Mouse (Mus musculus) stomach, postnatal 0 days (tissue): ENCODE measurements around the gene Kif1c. TPM values are rescaled to one million over a fixed set of nuclear protein-coding genes. Genes with fewer than 3 reads are reported as not detected.

Experiments used
- ATAC-seq: fragments of 200-750 bp; cut with Nextera tagmentation; 2 replicates; pipeline ENCODE4 v1.8.0; 2017; ENCODE audit not compliant: low FRiP score, low TSS enrichment
- DNase-seq: peaks from one replicate; pipeline ENCODE4 v3.0.0-alpha.2; 2016; ENCODE audit warnings: low spot score
- H3K27ac ChIP-seq: fragments of 300-500 bp; sonication (generic); replicated peaks from 2 replicates; pipeline ENCODE4 v1.5.1; 2014; ENCODE audit warnings: mild to moderate bottlenecking, control low read depth
- H3K27me3 ChIP-seq: fragments of 300-500 bp; sonication (generic); 2 replicates; pipeline ENCODE4 v1.6.1; 2014; ENCODE audit warnings: low read length; ENCODE audit not compliant: control insufficient read depth, insufficient read depth
- H3K36me3 ChIP-seq: fragments of 300-500 bp; sonication (generic); 2 replicates; pipeline ENCODE4 v1.6.1; 2014; ENCODE audit warnings: low read length, mixed read lengths; ENCODE audit not compliant: control insufficient read depth, insufficient read depth
- H3K4me1 ChIP-seq: fragments of 300-500 bp; sonication (generic); replicated peaks from 2 replicates; pipeline ENCODE4 v1.6.1; 2014; ENCODE audit warnings: antibody characterized with exemption; ENCODE audit not compliant: control insufficient read depth, insufficient read depth
- H3K4me2 ChIP-seq: fragments of 300-500 bp; sonication (generic); replicated peaks from 2 replicates; pipeline ENCODE4 v1.6.1; 2014; ENCODE audit warnings: low read depth, mild to moderate bottlenecking, control low read depth, moderate library complexity
- H3K4me3 ChIP-seq: fragments of 300-500 bp; sonication (generic); 2 replicates; pipeline ENCODE4 v1.5.1; 2014; ENCODE audit warnings: low read depth, low read length, control low read depth
- H3K9ac ChIP-seq: fragments of 300-500 bp; sonication (generic); 2 replicates; pipeline ENCODE4 v1.6.1; 2014; ENCODE audit warnings: mild to moderate bottlenecking, low read length, control low read depth, mixed read lengths
- H3K9me3 ChIP-seq: fragments of 300-500 bp; sonication (generic); 2 replicates; pipeline ENCODE4 v1.6.1; 2016; ENCODE audit warnings: low read length; ENCODE audit not compliant: control insufficient read depth
- CTCF ChIP-seq: IDR thresholded peaks from 2 replicates; pipeline ENCODE4 v1.5.1; 2016; ENCODE audit warnings: antibody characterized with exemption, low read depth, mild to moderate bottlenecking, moderate library complexity
- EP300 ChIP-seq: optimal IDR thresholded peaks from 2 replicates; pipeline ENCODE3; 2016; ENCODE audit warnings: antibody characterized with exemption
- WGBS: fragments of 180-500 bp; shearing (Covaris S2); extraction: QIAGEN DNeasy Blood & Tissue Kit; methylation state at CpG from one replicate; pipeline ENCODE4 v1.1.7; 2014; 5-methylcytosine and 5-hydroxymethylcytosine counted together
- polyA plus RNA-seq: library from polyadenylated mRNA; unstranded; fragments of >200 nt; fragmentation: Nextera tagmentation; extraction: Ambion mirVana; gene quantifications from 2 replicates; pipeline ENCODE4 v1.2.1, GENCODE M21; 2015

Gene Kif1c
- polyA plus RNA-seq, 1 experiment from 2014 or later: 4.7 TPM

DNA sequence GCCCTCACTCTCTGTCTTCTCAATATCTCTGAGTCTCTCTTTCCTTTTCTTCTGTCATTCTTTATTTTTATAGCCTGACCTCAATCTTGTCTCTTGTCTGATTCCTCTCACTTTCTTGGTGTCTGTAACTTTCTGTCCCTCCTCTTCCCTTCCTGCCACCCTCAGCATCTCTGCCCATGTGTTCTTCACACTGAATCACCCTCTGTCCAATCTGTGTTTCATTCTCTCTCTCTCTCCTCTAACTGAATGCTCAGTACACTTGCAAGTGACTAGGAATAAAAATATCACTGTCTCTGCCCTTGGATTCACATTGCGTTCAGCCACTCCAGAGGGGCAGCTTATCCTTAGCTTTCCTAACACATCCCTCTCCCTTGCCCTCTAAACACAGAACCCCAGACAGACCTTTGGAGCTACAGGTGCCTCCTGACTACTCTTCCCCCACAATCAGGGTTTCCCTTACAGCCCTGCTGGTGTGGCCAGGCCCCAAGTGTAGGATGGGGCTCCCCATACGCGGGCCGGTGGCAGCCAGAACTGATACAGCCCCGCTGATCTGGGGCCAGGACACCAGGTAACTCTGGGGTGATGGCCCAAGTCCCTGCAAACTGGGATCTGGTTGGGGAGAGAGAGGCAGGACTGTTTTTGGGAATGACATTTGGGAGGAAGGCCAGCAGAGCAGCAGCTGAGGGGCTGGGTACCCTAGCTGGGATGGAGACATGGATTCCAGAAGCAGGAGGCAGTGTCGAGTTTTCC is 1.8 kb downstream of the Kif1c start:
- no peak for TF ChIP-seq CTCF
- TF ChIP-seq EP300: no peak
- ATAC-seq: no peak
- Histone ChIP-seq H3K4me2 (peak overlapping the region; percentile 75), H3K27me3 (no peaks in the 10 kb centered on the region), H3K9me3 (no peaks in the 10 kb centered on the region), H3K27ac (0 out of 2 replicates have a peak overlapping the region, but pooled peaks have one; percentile 96), H3K36me3 (peaks cover 31% of the 10 kb centered on the region), H3K9ac (peak overlapping the region; percentile 94; the same call in 1 of the 2 replicates), H3K4me1 (peaks cover 8% of the 10 kb centered on the region), H3K4me3 (peak overlapping the region; percentile 93)
- 83% methylated on average over 6 of the region's 6 CpGs for WGBS
- DNase-seq: no peak

DNA sequence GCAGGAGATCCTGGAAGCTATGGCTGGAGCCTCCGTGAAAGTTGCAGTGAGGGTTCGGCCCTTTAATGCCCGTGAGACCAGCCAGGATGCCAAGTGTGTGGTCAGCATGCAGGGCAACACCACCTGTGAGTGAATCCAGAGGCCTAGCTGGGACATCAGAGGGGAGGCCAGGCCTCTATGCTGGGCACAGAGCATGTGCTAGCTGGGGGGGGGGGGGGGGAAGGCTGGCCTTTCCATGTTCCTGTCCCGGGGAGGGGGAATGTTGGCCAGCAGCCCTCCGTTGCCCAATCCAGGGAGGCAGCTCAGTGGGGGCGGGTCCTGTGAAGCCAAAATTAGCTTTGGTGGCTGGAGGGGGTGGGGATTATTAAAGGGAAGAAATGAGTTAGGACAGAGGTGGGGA is 2.4 kb downstream of the Kif1c start:
- no peak for ATAC-seq
- no peak overlapping the region for H3K4me2 ChIP-seq

DNA sequence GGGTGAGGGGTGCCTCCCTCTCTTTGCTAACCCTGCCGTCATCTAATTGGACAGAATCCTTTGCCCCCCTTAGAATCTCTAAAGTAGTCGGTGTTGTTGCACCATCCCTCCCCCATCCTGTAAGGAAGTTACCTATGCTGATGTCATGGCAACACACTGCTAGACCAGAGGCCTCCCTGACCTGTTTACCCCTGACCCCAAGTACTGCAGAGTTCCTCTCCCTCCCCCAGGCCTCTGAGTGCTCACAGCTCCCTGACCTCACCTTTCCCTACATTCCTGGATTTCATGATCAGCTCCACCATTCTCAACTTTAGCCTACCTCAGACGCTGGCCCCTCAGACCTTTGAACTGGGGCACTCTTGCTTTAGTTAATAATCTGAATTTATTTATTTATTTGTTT is 5.8 kb downstream of the Kif1c start:
- H3K9me3 ChIP-seq: no peaks in the 10 kb centered on the region
- DNase-seq (no peak), ATAC-seq (no peak)
- no peak overlapping the region for H3K4me2 ChIP-seq
- no peak overlapping the region for H3K9ac ChIP-seq
- H3K27ac ChIP-seq: no peak overlapping the region
- peaks cover 49% of the 10 kb centered on the region for H3K36me3 ChIP-seq
- H3K27me3 ChIP-seq: no peaks in the 10 kb centered on the region
- 57% methylated on average over 3 of the region's 3 CpGs for WGBS
- peaks cover 5% of the 10 kb centered on the region for H3K4me1 ChIP-seq
- H3K4me3 ChIP-seq: no peak overlapping the region
- TF ChIP-seq CTCF (no peak), EP300 (no peak)

More for the DNA sequence above, 2.4 kb downstream of the Kif1c start:
- Histone ChIP-seq H3K9ac (peak overlapping the region; percentile 48; the same call in 1 of the 2 replicates), H3K4me1 (peaks cover 8% of the 10 kb centered on the region), H3K4me3 (no peak overlapping the region), H3K36me3 (peaks cover 34% of the 10 kb centered on the region), H3K27me3 (no peaks in the 10 kb centered on the region), H3K27ac (no peak overlapping the region), H3K9me3 (no peaks in the 10 kb centered on the region)
- DNase-seq: no peak
- WGBS: 60% methylated on average over 5 of the region's 6 CpGs
- TF ChIP-seq EP300: no peak
- TF ChIP-seq CTCF: no peak

DNA sequence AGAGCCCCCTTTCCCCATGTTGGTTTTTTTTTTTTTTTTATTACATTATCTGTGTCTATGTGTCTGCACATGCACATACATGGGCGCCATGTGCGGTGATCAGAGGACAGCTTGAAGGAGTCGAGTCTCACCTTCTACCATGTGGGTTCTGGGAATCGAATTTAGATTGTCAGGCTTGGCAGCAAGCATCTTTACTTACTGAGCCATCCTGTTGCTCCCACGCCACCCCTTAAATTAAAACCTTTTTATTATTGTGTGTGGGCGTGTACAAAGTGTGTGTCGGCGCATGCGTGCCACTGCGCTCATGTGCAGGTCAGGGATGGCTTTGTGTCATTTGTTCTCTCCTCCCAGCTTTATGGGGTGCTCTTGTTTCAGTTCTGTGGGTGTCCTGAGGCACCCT is 10.7 kb downstream of the Kif1c start:
- Histone ChIP-seq H3K36me3 (peaks cover 38% of the 10 kb centered on the region), H3K4me1 (no peaks in the 10 kb centered on the region), H3K27ac (no peak overlapping the region), H3K9me3 (no peaks in the 10 kb centered on the region), H3K9ac (no peak overlapping the region), H3K4me3 (no peak overlapping the region), H3K27me3 (no peaks in the 10 kb centered on the region), H3K4me2 (no peak overlapping the region)
- no peak for TF ChIP-seq EP300
- TF ChIP-seq CTCF: no peak
- DNase-seq (no peak), ATAC-seq (no peak)
- 90% methylated on average over 10 of the region's 10 CpGs for WGBS

DNA sequence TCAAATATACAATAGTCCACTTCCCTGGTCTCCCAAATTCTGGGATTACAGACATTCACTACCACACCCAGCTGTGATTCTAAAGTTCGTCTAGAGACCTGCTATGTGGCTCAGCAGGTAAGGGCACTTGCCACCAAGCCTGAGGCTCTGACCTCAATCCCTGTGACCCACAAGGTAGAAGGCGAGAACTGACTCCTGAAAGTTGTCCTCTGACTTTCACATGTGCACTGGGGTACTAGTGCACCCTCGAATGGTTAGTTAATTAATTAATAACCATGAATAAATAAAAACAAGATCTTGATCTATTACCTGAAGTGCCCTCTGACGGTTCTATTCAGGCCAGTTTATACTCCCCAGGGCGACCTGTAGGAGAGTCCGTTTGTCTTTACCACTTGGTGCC is 12.9 kb downstream of the Kif1c start:
- no peak overlapping the region for H3K4me3 ChIP-seq
- DNase-seq (no peak), ATAC-seq (no peak; the same call in 1 of the 2 replicates)
- TF ChIP-seq CTCF (no peak), EP300 (no peak)
- H3K36me3 ChIP-seq: peaks cover 35% of the 10 kb centered on the region
- no peaks in the 10 kb centered on the region for H3K9me3 ChIP-seq
- no peak overlapping the region for H3K27ac ChIP-seq
- no peak overlapping the region for H3K9ac ChIP-seq
- no peaks in the 10 kb centered on the region for H3K27me3 ChIP-seq
- 66% methylated on average over 6 of the region's 6 CpGs for WGBS
- no peak overlapping the region for H3K4me2 ChIP-seq
- H3K4me1 ChIP-seq: no peaks in the 10 kb centered on the region

DNA sequence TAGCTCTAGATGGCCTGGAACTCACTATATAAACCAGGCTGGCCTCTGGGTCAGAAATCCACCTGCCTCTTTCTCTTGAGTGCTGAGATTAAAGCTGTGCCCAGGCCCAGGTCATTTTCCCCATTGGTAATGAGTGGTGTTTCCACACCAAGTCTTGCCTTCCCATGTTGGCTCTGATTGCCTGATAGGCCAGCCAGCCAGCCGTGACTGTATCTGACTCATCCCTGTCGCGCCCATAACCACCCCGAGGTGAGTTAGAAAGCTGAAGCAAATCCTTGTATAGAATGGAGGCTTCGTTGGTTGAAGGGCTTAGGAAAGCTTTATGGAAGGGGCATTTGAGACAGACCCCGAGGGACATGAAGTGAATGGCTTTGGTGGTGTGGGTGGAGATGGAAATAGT is 15.5 kb downstream of the Kif1c start:
- no peaks in the 10 kb centered on the region for H3K9me3 ChIP-seq
- H3K27ac ChIP-seq: no peak overlapping the region
- no peak overlapping the region for H3K4me3 ChIP-seq
- H3K9ac ChIP-seq: no peak overlapping the region
- H3K4me2 ChIP-seq: no peak overlapping the region
- H3K27me3 ChIP-seq: no peaks in the 10 kb centered on the region
- peak; percentile 63 for ATAC-seq
- TF ChIP-seq EP300 (no peak), CTCF (no peak)
- DNase-seq: peak; percentile 43
- no peaks in the 10 kb centered on the region for H3K4me1 ChIP-seq
- WGBS: 68% methylated on average over 6 of the region's 6 CpGs
- peaks cover 41% of the 10 kb centered on the region for H3K36me3 ChIP-seq
